Mouse (Mus musculus): ENCODE results near the gene Dmbx1. TPM values are rescaled to one million over a fixed set of nuclear protein-coding genes. Genes with fewer than 3 reads are reported as not detected.

The Dmbx1 gene
- 0.05 TPM in 2 replicates for polyA plus RNA-seq (2014; fragmentation: Nextera tagmentation; extraction: Ambion mirVana)

DNA sequence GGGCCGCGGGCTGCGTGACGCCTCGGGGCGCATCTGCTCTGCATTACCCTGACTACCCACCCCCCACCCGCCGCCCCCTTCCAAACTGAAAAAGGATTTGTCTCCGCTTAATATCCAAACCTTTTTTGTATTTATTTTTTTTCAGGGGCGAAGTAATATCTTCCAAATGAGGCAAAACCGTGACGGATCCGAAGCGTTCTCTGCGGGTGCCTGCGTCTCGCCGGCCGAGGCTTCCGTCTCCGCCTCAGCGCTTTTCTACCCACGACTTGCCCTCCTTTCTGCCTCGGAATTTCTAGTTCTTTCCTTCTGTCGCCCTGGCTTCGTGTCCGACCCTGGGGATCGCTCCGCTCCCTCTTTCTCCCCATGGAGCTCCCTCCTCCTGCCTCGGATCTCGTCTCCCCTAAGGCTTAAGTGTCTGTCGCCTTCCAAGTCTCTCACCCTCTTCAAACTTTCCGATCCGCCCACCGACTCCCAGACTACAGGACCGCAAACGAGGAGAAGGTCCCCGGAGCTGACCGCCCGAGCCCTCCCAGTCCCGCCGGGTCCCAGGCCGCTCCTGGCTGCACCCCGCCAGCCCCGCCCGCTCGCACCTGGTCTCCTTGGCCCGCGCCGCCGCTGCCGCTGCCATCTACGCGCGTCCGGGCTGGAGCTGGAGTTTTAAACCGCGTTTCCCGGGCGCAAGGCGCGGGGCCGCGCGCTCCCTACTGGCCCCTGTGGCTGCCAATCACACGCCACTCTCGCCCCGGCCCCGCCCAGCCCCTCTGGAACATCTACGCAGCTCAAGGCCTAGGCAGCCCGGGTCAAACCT is at the start of gene Dmbx1:
TSS of gene Dmbx1 (minus strand) at position 632 of the 808 bp plus-strand sequence.
- Histone ChIP-seq H3K4me1 (ENCODE audit: control insufficient read depth, insufficient read depth, low read length) (no peaks in the 10 kb centered on the region), H3K4me3 (ENCODE audit: low read depth, low read length) (peak within 1 kb of the TSS; percentile 20), H3K9ac (ENCODE audit: low read length) (no peak within 1 kb of the TSS), H3K27ac (ENCODE audit: low read depth, low read length) (no peak within 1 kb of the TSS), H3K4me2 (ENCODE audit: low read length) (peak within 1 kb of the TSS; percentile 46), H3K9me3 (replicated peaks; ENCODE audit: control insufficient read depth, low read length) (no peaks in the 10 kb centered on the region), H3K27me3 (replicated peaks; ENCODE audit: control insufficient read depth, insufficient read depth, low read length) (peaks cover 95% of the 10 kb centered on the region), H3K36me3 (ENCODE audit: control insufficient read depth, insufficient read depth, low read length) (no peaks in the 10 kb centered on the region)
- peak; percentile 61 for ATAC-seq
- under 1% methylated on average over 71 of the region's 71 CpGs for WGBS
- DNase-seq (ENCODE audit: low spot score): no peak

DNA sequence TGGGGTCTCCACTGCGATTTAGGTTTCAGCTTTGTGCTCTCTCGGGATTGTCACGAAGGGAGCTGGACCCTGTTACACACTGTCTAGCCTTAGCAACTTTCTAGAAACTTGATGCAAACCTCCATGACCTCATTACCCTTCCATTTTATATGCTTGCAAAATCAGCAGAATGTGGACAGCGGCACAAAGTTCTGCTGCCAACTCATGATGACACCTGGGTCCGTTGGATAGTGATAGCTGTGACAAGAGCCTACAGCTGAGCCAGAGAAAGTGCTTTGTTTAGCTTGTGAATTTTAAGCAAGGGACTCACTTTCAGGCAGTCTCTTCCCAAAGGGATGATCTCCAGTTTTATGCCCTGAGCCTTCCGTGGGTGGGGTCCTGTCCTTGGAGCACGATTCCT is 49.7 kb upstream of the Dmbx1 start:
- WGBS: 84% methylated on average over 7 of the region's 7 CpGs
- Histone ChIP-seq H3K4me3 (ENCODE audit: low read depth, low read length) (no peak overlapping the region), H3K4me2 (ENCODE audit: low read length) (no peak overlapping the region), H3K9me3 (replicated peaks; ENCODE audit: control insufficient read depth, low read length) (no peaks in the 10 kb centered on the region), H3K9ac (ENCODE audit: low read length) (no peak overlapping the region), H3K4me1 (ENCODE audit: control insufficient read depth, insufficient read depth, low read length) (no peaks in the 10 kb centered on the region), H3K27ac (ENCODE audit: low read depth, low read length) (no peak overlapping the region), H3K36me3 (ENCODE audit: control insufficient read depth, insufficient read depth, low read length) (no peaks in the 10 kb centered on the region), H3K27me3 (replicated peaks; ENCODE audit: control insufficient read depth, insufficient read depth, low read length) (no peaks in the 10 kb centered on the region)
- ATAC-seq: no peak
- no peak for DNase-seq (ENCODE audit: low spot score)

DNA sequence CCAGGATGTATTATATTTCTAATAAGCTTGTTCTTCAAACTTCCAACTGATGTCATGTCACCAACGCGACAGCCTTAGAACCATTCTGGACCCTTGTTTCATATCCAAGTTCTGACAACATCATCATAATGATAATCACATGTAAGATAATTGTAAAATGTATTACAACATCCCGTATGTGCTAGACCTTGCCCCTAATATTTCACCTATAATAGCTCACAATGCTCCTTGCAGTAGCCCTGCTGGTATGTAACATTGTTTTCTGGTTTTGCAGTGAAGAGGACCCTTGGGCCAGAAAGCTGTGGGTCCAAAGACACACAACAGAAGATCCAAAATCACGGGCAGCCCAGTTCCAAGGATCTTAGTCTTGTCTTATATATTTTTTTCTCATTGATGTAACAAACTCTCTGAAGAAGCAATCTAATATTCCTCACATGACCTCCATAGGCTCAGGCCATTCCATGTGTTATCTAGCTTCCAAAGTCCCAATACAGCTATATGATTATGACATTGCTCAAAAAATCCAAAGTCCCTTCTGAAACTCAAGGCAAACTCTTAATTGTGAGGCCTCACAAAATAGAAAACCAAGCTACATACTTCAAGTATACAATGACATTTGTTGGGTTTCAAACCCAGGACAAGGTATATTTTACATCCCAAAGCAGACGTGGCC is 48.3 kb upstream of the Dmbx1 start:
- DNase-seq (ENCODE audit: low spot score) (no peak), ATAC-seq (no peak)
- H3K4me1 ChIP-seq (ENCODE audit: control insufficient read depth, insufficient read depth, low read length): no peaks in the 10 kb centered on the region
- 81% methylated on average over 5 of the region's 5 CpGs for WGBS
- no peak overlapping the region for H3K27ac ChIP-seq (ENCODE audit: low read depth, low read length)
- H3K9me3 ChIP-seq (replicated peaks; ENCODE audit: control insufficient read depth, low read length): no peaks in the 10 kb centered on the region
- H3K36me3 ChIP-seq (ENCODE audit: control insufficient read depth, insufficient read depth, low read length): no peaks in the 10 kb centered on the region
- no peak overlapping the region for H3K4me2 ChIP-seq (ENCODE audit: low read length)
- 0 out of 2 replicates have a peak, but pooled peaks cover 5% of the 10 kb centered on the region for H3K27me3 ChIP-seq (replicated peaks; ENCODE audit: control insufficient read depth, insufficient read depth, low read length)
- H3K9ac ChIP-seq (ENCODE audit: low read length): no peak overlapping the region
- H3K4me3 ChIP-seq (ENCODE audit: low read depth, low read length): no peak overlapping the region

DNA sequence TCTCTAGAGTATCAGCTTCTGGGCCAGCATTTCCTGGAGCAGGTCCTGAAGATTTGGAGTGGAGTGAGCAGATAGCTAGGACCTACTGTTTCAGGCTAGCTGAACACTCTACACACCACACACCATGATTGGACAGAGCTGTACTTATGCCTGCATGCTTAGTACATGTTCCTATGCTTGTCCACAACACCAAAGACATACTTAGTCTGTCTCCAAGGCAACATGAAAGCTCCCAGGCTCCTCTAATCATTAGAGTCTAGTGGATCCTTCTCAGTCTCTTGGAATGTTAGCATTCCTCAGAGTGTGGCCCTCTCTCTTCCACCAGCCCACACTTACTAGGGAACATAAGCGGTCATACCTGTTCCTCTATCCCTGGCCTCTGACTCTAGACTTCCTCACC is 47.7 kb upstream of the Dmbx1 start:
- DNase-seq (ENCODE audit: low spot score) (no peak), ATAC-seq (no peak)
- H3K27ac ChIP-seq (ENCODE audit: low read depth, low read length): no peak overlapping the region
- H3K9ac ChIP-seq (ENCODE audit: low read length): no peak overlapping the region
- H3K4me1 ChIP-seq (ENCODE audit: control insufficient read depth, insufficient read depth, low read length): no peaks in the 10 kb centered on the region
- H3K9me3 ChIP-seq (replicated peaks; ENCODE audit: control insufficient read depth, low read length): no peaks in the 10 kb centered on the region
- no peaks in the 10 kb centered on the region for H3K36me3 ChIP-seq (ENCODE audit: control insufficient read depth, insufficient read depth, low read length)
- H3K4me3 ChIP-seq (ENCODE audit: low read depth, low read length): no peak overlapping the region
- H3K4me2 ChIP-seq (ENCODE audit: low read length): no peak overlapping the region
- H3K27me3 ChIP-seq (replicated peaks; ENCODE audit: control insufficient read depth, insufficient read depth, low read length): 0 out of 2 replicates have a peak, but pooled peaks cover 5% of the 10 kb centered on the region
- WGBS: 87% methylated on average over 1 of the region's 1 CpGs

DNA sequence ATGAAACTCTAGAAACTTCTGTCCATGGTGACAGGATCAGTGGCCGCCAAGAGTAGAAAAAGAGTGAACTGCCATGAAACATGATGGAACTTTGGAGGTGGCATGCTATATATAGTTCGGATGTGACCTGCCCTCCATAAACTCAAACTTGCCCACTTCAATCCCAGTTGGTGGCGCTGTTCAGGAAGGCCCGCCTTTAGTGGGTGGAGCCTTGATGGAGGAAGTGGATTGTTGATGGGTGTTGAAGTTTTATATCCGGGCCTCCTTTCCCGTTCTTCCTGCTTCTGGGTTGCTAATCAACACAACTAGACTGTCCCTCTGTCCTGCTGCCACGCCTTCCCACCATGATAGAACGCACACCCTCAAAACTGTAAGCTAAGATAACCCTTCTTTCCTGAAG is 45.2 kb upstream of the Dmbx1 start:
- H3K4me3 ChIP-seq (ENCODE audit: low read depth, low read length): no peak overlapping the region
- DNase-seq (ENCODE audit: low spot score): no peak
- peaks cover 25% of the 10 kb centered on the region for H3K27me3 ChIP-seq (replicated peaks; ENCODE audit: control insufficient read depth, insufficient read depth, low read length)
- no peaks in the 10 kb centered on the region for H3K9me3 ChIP-seq (replicated peaks; ENCODE audit: control insufficient read depth, low read length)
- H3K9ac ChIP-seq (ENCODE audit: low read length): no peak overlapping the region
- H3K4me1 ChIP-seq (ENCODE audit: control insufficient read depth, insufficient read depth, low read length): no peaks in the 10 kb centered on the region
- ATAC-seq: no peak
- H3K27ac ChIP-seq (ENCODE audit: low read depth, low read length): no peak overlapping the region
- WGBS: 30% methylated on average over 8 of the region's 8 CpGs
- no peak overlapping the region for H3K4me2 ChIP-seq (ENCODE audit: low read length)
- H3K36me3 ChIP-seq (ENCODE audit: control insufficient read depth, insufficient read depth, low read length): no peaks in the 10 kb centered on the region

DNA sequence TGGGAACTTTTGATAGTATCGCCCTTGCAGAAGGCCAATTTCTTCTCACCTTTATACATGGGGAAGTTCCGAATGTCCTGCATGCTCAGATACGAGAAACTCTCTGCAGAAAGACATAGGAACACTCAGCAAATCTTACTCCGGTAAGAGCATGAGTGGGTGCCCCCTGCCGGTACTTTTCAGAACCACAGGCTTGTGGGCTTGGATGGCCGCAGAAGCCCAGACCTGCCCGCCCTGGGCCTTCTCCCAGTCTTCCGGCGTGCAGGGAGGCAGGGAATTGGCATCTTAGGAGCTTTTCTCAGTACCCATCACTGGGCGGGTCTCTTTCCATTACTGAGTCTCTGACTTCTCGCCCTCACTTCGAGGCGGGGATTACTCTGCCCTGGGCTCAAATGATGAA is 44.4 kb upstream of the Dmbx1 start:
- no peak overlapping the region for H3K9ac ChIP-seq (ENCODE audit: low read length)
- no peak overlapping the region for H3K4me3 ChIP-seq (ENCODE audit: low read depth, low read length)
- WGBS: 3% methylated on average over 13 of the region's 13 CpGs
- H3K36me3 ChIP-seq (ENCODE audit: control insufficient read depth, insufficient read depth, low read length): no peaks in the 10 kb centered on the region
- ATAC-seq: peak; percentile 54
- peaks cover 33% of the 10 kb centered on the region for H3K27me3 ChIP-seq (replicated peaks; ENCODE audit: control insufficient read depth, insufficient read depth, low read length)
- H3K4me2 ChIP-seq (ENCODE audit: low read length): no peak overlapping the region
- DNase-seq (ENCODE audit: low spot score): peak; percentile 85
- no peak overlapping the region for H3K27ac ChIP-seq (ENCODE audit: low read depth, low read length)
- H3K4me1 ChIP-seq (ENCODE audit: control insufficient read depth, insufficient read depth, low read length): no peaks in the 10 kb centered on the region
- no peaks in the 10 kb centered on the region for H3K9me3 ChIP-seq (replicated peaks; ENCODE audit: control insufficient read depth, low read length)

DNA sequence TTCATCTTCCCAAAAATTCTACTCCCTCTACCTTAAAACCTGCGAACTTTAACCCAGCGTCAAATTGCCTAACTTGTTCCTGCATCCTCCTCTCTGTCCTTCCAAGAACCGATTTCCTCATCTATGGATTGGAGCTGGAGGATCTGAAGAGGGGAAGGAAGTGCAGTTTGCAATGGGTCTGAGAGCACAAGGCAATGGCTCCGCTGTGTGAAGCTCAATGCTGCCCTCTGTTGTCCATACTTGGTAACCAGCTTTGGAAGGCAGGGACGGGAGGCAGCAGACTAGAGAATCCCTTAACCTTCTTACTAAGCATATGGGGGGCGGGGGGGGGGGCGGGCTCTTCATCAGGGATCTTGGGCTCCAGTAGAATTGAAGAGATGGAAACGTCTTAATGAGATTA is 41.0 kb upstream of the Dmbx1 start:
- no peak overlapping the region for H3K27ac ChIP-seq (ENCODE audit: low read depth, low read length)
- DNase-seq (ENCODE audit: low spot score) (peak; percentile 91), ATAC-seq (peak; percentile 54; the same call in 1 of the 2 replicates)
- no peak overlapping the region for H3K9ac ChIP-seq (ENCODE audit: low read length)
- H3K4me2 ChIP-seq (ENCODE audit: low read length): no peak overlapping the region
- no peaks in the 10 kb centered on the region for H3K4me1 ChIP-seq (ENCODE audit: control insufficient read depth, insufficient read depth, low read length)
- peaks cover 61% of the 10 kb centered on the region for H3K27me3 ChIP-seq (replicated peaks; ENCODE audit: control insufficient read depth, insufficient read depth, low read length)
- H3K9me3 ChIP-seq (replicated peaks; ENCODE audit: control insufficient read depth, low read length): no peaks in the 10 kb centered on the region
- no peak overlapping the region for H3K4me3 ChIP-seq (ENCODE audit: low read depth, low read length)
- under 1% methylated on average over 8 of the region's 8 CpGs for WGBS
- H3K36me3 ChIP-seq (ENCODE audit: control insufficient read depth, insufficient read depth, low read length): no peaks in the 10 kb centered on the region

DNA sequence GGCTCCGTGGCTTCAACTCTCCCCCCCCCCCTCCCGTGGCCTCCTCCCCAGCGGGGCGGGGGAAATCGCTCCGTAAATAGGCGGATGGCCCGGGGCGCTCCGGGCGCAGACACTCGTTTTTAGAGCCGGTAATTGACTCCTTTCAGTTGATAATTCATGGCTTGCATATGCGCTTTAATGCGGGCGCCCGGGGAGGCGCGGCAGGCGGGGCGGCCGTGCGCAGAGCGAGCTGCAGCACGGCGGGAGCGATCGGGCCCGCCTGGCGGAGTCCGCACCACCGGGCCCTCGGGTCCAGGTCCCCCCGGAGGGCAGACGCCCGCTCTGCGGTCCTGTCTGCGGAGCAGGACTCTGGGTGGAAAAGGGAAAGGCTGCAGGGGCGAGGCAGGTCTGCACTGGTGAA is 39.7 kb upstream of the Dmbx1 start:
- H3K4me3 ChIP-seq (ENCODE audit: low read depth, low read length): peak overlapping the region; percentile 27
- H3K27ac ChIP-seq (ENCODE audit: low read depth, low read length): no peak overlapping the region
- H3K36me3 ChIP-seq (ENCODE audit: control insufficient read depth, insufficient read depth, low read length): no peaks in the 10 kb centered on the region
- peak overlapping the region; percentile 58 for H3K4me2 ChIP-seq (ENCODE audit: low read length)
- H3K9ac ChIP-seq (ENCODE audit: low read length): peak overlapping the region; percentile 54
- under 1% methylated on average over 34 of the region's 39 CpGs for WGBS
- peak; percentile 63 for DNase-seq (ENCODE audit: low spot score)
- peak; percentile 41; the same call in 1 of the 2 replicates for ATAC-seq
- no peaks in the 10 kb centered on the region for H3K9me3 ChIP-seq (replicated peaks; ENCODE audit: control insufficient read depth, low read length)
- no peaks in the 10 kb centered on the region for H3K4me1 ChIP-seq (ENCODE audit: control insufficient read depth, insufficient read depth, low read length)
- peaks cover 71% of the 10 kb centered on the region for H3K27me3 ChIP-seq (replicated peaks; ENCODE audit: control insufficient read depth, insufficient read depth, low read length)

DNA sequence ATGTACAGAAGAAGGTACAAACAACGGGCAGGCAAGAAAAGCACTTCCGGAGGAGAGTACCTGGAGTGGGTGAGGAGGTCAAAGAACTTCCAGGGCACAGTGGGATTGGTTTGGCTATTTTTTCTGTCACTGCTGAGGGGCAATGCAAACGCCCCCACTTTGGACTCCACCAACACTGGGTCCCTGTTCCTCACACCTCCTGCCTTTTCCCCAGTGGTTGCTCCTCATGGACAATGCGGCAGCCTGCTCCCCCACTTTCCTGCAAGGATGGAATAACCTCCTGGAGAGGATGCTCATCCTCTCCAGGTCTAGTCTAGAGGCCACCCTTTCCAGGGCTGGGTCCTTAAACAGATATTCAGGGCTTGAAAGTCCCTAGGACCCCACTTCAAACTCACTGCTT is 39.2 kb upstream of the Dmbx1 start:
- Histone ChIP-seq H3K9me3 (replicated peaks; ENCODE audit: control insufficient read depth, low read length) (no peaks in the 10 kb centered on the region), H3K4me2 (ENCODE audit: low read length) (peak overlapping the region; percentile 58), H3K27ac (ENCODE audit: low read depth, low read length) (no peak overlapping the region), H3K9ac (ENCODE audit: low read length) (no peak overlapping the region; the same call in 1 of the 2 replicates), H3K27me3 (replicated peaks; ENCODE audit: control insufficient read depth, insufficient read depth, low read length) (peaks cover 76% of the 10 kb centered on the region), H3K4me3 (ENCODE audit: low read depth, low read length) (peak overlapping the region; percentile 27; the same call in 1 of the 2 replicates), H3K36me3 (ENCODE audit: control insufficient read depth, insufficient read depth, low read length) (no peaks in the 10 kb centered on the region), H3K4me1 (ENCODE audit: control insufficient read depth, insufficient read depth, low read length) (no peaks in the 10 kb centered on the region)
- 4% methylated on average over 4 of the region's 4 CpGs for WGBS
- ATAC-seq (0 out of 2 replicates have a peak, but pooled peaks have one; percentile 1), DNase-seq (ENCODE audit: low spot score) (no peak)
